Mouse (Mus musculus): ENCODE results near the gene Ptgfrn.

DNA sequence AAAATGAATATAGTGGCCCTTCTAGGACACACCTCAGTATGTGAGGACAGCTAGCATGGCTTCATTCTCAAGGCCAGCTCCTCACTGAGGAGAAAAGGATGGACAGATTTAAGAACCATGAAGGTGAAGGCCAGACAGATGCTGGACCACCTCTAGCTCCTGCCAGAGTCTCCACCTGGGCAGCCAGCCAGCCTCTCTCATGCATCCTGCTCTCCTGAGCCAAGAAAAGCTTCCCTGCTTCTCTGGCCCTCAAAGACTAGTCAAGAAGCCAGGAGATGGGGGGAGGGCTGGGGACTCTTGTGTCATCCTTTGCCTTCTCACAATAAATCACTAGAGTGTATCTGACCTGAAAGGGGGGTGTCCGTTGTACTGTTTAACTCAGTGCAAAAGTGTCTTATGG, 31.7 kb downstream of the Ptgfrn start:
- TF ChIP-seq GATA1 (IDR thresholded peaks at IDR 0.05; ENCODE audit: low read length) = no peak
- no peak for TF ChIP-seq TAL1 (IDR thresholded peaks at IDR 0.05; ENCODE audit: low read length)

Data from erythroblast, embryonic 14.5 days (primary cell).